Mouse (Mus musculus) kidney, embryonic 14.5 days (tissue): ENCODE data around the gene Wdr62. TPM values are rescaled to one million over a fixed set of nuclear protein-coding genes. Genes with fewer than 3 reads are reported as not detected.
A peak's percentile ranks its signal among the peaks of the same experiment; 100 is the strongest.

Experiments used
- ATAC-seq: fragments of 200-750 bp; cut with Nextera tagmentation; 2 replicates; pipeline ENCODE4 v1.8.0; 2017; ENCODE audit warnings: moderate number of reproducible peaks, mild to moderate bottlenecking, moderate TSS enrichment, moderate library complexity; ENCODE audit not compliant: low FRiP score, low TSS enrichment
- H3K27ac ChIP-seq: fragments of 300-500 bp; sonication (generic); 2 replicates; pipeline ENCODE4 v1.5.1; 2014; ENCODE audit warnings: low read depth, mild to moderate bottlenecking, low read length, moderate library complexity, mixed read lengths
- H3K27me3 ChIP-seq: fragments of 300-500 bp; sonication (generic); 2 replicates; pipeline ENCODE4 v1.6.1; 2014; ENCODE audit warnings: mild to moderate bottlenecking, low read length; ENCODE audit not compliant: control insufficient read depth, insufficient read depth
- H3K36me3 ChIP-seq: fragments of 300-500 bp; sonication (generic); 2 replicates; pipeline ENCODE4 v1.6.1; 2014; ENCODE audit warnings: low read length, mixed read lengths; ENCODE audit not compliant: control insufficient read depth, insufficient read depth
- H3K4me1 ChIP-seq: fragments of 300-500 bp; sonication (generic); 2 replicates; pipeline ENCODE4 v1.6.1; 2014; ENCODE audit warnings: low read length, mixed read lengths; ENCODE audit not compliant: control insufficient read depth, insufficient read depth
- H3K4me2 ChIP-seq: fragments of 300-500 bp; sonication (generic); replicated peaks from 2 replicates; pipeline ENCODE4 v1.6.1; 2014; ENCODE audit warnings: low read depth, mild to moderate bottlenecking, low read length
- H3K4me3 ChIP-seq: fragments of 300-500 bp; sonication (generic); 2 replicates; pipeline ENCODE4 v1.5.1; 2014; ENCODE audit warnings: mild to moderate bottlenecking, low read length
- H3K9ac ChIP-seq: fragments of 300-500 bp; sonication (generic); 2 replicates; pipeline ENCODE4 v1.6.1; 2014; ENCODE audit warnings: low read depth, mild to moderate bottlenecking, low read length, moderate library complexity
- H3K9me3 ChIP-seq: fragments of 300-500 bp; sonication (generic); 2 replicates; pipeline ENCODE4 v1.6.1; 2016; ENCODE audit warnings: low read length; ENCODE audit not compliant: control insufficient read depth
- WGBS: fragments of 180-500 bp; shearing (Covaris S2); extraction: QIAGEN DNeasy Blood & Tissue Kit; methylation state at CpG from one replicate; pipeline ENCODE4 v1.1.7; 2014; 5-methylcytosine and 5-hydroxymethylcytosine counted together
- polyA plus RNA-seq: library from polyadenylated mRNA; unstranded; fragments of >200 nt; fragmentation: Nextera tagmentation; extraction: Ambion mirVana; gene quantifications from 2 replicates; pipeline ENCODE4 v1.2.1, GENCODE M21; 2014

Wdr62 gene
- polyA plus RNA-seq, 1 experiment from 2014 or later, result 11.1 TPM

- Histone ChIP-seq H3K27me3 (no peaks in the 10 kb centered on the region), H3K9me3 (no peaks in the 10 kb centered on the region), H3K4me2 (peak overlapping the region; percentile 50), H3K27ac (peak overlapping the region; percentile 90), H3K36me3 (no peaks in the 10 kb centered on the region), H3K9ac (peak overlapping the region; percentile 44; the same call in 1 of the 2 replicates), H3K4me1 (no peaks in the 10 kb centered on the region; the same call in 1 of the 2 replicates), H3K4me3 (peak overlapping the region; percentile 65)
- ATAC-seq, result peak; percentile 87
- under 1% methylated on average over 20 of the region's 20 CpGs for WGBS
Measured at GRCm38 (mm10) chr7:30280670-30281138, 485 bp upstream of the Wdr62 start.

- H3K4me3 ChIP-seq, result peak overlapping the region; percentile 65
Measured at GRCm38 (mm10) chr7:30279536-30279935, 683 bp downstream of the Wdr62 start.

GRCm38 (mm10) chr7:30278911-30279310 lies 1.3 kb downstream of the Wdr62 start:
- Histone ChIP-seq H3K9ac (peak overlapping the region; percentile 44; the same call in 1 of the 2 replicates), H3K27me3 (no peaks in the 10 kb centered on the region), H3K4me1 (no peaks in the 10 kb centered on the region; the same call in 1 of the 2 replicates), H3K9me3 (no peaks in the 10 kb centered on the region), H3K4me3 (peak overlapping the region; percentile 65; the same call in 1 of the 2 replicates), H3K36me3 (no peaks in the 10 kb centered on the region), H3K27ac (no peak overlapping the region), H3K4me2 (peak overlapping the region; percentile 50)
- ATAC-seq, result no peak
- 53% methylated on average over 2 of the region's 2 CpGs for WGBS

More at GRCm38 (mm10) chr7:30279536-30279935, 683 bp downstream of the Wdr62 start:
- under 1% methylated on average over 6 of the region's 6 CpGs for WGBS
- Histone ChIP-seq H3K27ac (no peak overlapping the region), H3K9ac (peak overlapping the region; percentile 44; the same call in 1 of the 2 replicates), H3K4me2 (peak overlapping the region; percentile 50), H3K36me3 (no peaks in the 10 kb centered on the region), H3K27me3 (no peaks in the 10 kb centered on the region), H3K9me3 (no peaks in the 10 kb centered on the region), H3K4me1 (no peaks in the 10 kb centered on the region; the same call in 1 of the 2 replicates)
- ATAC-seq, result peak; percentile 36; the same call in 1 of the 2 replicates

- no peak for ATAC-seq
- WGBS, result 52% methylated on average over 6 of the region's 6 CpGs
- H3K4me2 ChIP-seq, result no peak overlapping the region
Measured at GRCm38 (mm10) chr7:30274383-30274782, 5.8 kb downstream of the Wdr62 start.

GRCm38 (mm10) chr7:30269641-30270040 lies 10.6 kb downstream of the Wdr62 start:
- Histone ChIP-seq H3K9ac (no peak overlapping the region), H3K27ac (no peak overlapping the region), H3K4me1 (no peaks in the 10 kb centered on the region), H3K4me3 (no peak overlapping the region), H3K36me3 (peaks cover 4% of the 10 kb centered on the region; the same call in 1 of the 2 replicates), H3K4me2 (no peak overlapping the region), H3K9me3 (no peaks in the 10 kb centered on the region), H3K27me3 (no peaks in the 10 kb centered on the region)
- ATAC-seq, result no peak
- 92% methylated on average over 4 of the region's 4 CpGs for WGBS

More at GRCm38 (mm10) chr7:30274383-30274782, 5.8 kb downstream of the Wdr62 start:
- H3K27ac ChIP-seq, result no peak overlapping the region
- H3K4me3 ChIP-seq, result no peak overlapping the region
- H3K27me3 ChIP-seq, result no peaks in the 10 kb centered on the region
- H3K9me3 ChIP-seq, result no peaks in the 10 kb centered on the region
- H3K4me1 ChIP-seq, result no peaks in the 10 kb centered on the region; the same call in 1 of the 2 replicates
- H3K9ac ChIP-seq, result no peak overlapping the region
- peaks cover 4% of the 10 kb centered on the region; the same call in 1 of the 2 replicates for H3K36me3 ChIP-seq

GRCm38 (mm10) chr7:30266780-30267179 lies 13.4 kb downstream of the Wdr62 start:
- no peak overlapping the region for H3K27ac ChIP-seq
- no peak for ATAC-seq
- no peak overlapping the region for H3K4me3 ChIP-seq
- 86% methylated on average over 3 of the region's 3 CpGs for WGBS
- no peaks in the 10 kb centered on the region for H3K9me3 ChIP-seq
- H3K4me1 ChIP-seq, result no peaks in the 10 kb centered on the region
- no peak overlapping the region for H3K9ac ChIP-seq
- no peaks in the 10 kb centered on the region for H3K27me3 ChIP-seq
- H3K36me3 ChIP-seq, result peaks cover 9% of the 10 kb centered on the region; the same call in 1 of the 2 replicates
- no peak overlapping the region for H3K4me2 ChIP-seq

- Histone ChIP-seq H3K4me2 (no peak overlapping the region), H3K4me3 (no peak overlapping the region), H3K9ac (no peak overlapping the region), H3K36me3 (peaks cover 14% of the 10 kb centered on the region; the same call in 1 of the 2 replicates), H3K4me1 (no peaks in the 10 kb centered on the region), H3K27me3 (no peaks in the 10 kb centered on the region), H3K9me3 (no peaks in the 10 kb centered on the region), H3K27ac (no peak overlapping the region)
- 91% methylated on average over 7 of the region's 7 CpGs for WGBS
- ATAC-seq, result no peak
Measured at GRCm38 (mm10) chr7:30265935-30266334, 14.3 kb downstream of the Wdr62 start.

- no peak overlapping the region for H3K4me3 ChIP-seq
- H3K9ac ChIP-seq, result no peak overlapping the region
- no peaks in the 10 kb centered on the region for H3K4me1 ChIP-seq
- no peaks in the 10 kb centered on the region for H3K27me3 ChIP-seq
- no peaks in the 10 kb centered on the region for H3K9me3 ChIP-seq
- H3K36me3 ChIP-seq, result peaks cover 15% of the 10 kb centered on the region; the same call in 1 of the 2 replicates
- H3K27ac ChIP-seq, result no peak overlapping the region
- over 99% methylated on average over 5 of the region's 5 CpGs for WGBS
- no peak overlapping the region for H3K4me2 ChIP-seq
- ATAC-seq, result no peak
Measured at GRCm38 (mm10) chr7:30265531-30265930, 14.7 kb downstream of the Wdr62 start.

GRCm38 (mm10) chr7:30265041-30265440 lies 15.2 kb downstream of the Wdr62 start:
- Histone ChIP-seq H3K4me2 (no peak overlapping the region), H3K9ac (no peak overlapping the region), H3K27ac (no peak overlapping the region), H3K36me3 (peaks cover 13% of the 10 kb centered on the region; the same call in 1 of the 2 replicates), H3K27me3 (no peaks in the 10 kb centered on the region), H3K4me3 (no peak overlapping the region), H3K9me3 (no peaks in the 10 kb centered on the region), H3K4me1 (no peaks in the 10 kb centered on the region)
- ATAC-seq, result no peak
- WGBS, result 73% methylated on average over 2 of the region's 2 CpGs
